Mouse (Mus musculus) frontal cortex, adult (tissue): Measurements from ENCODE around the gene Rars.
"Not testable (repeated sequence)": the region's sequence is repeated elsewhere in the genome, so short reads cannot be mapped to it uniquely, and the experiment has no call there.

ENCODE experiments used
- ATAC-seq: cut with Nextera tagmentation; 2 replicates; pipeline ENCODE4 v1.9.2; 2017; ENCODE audit warnings: mild to moderate bottlenecking, moderate library complexity, mixed read lengths; ENCODE audit not compliant: low TSS enrichment

The Rars gene

DNA sequence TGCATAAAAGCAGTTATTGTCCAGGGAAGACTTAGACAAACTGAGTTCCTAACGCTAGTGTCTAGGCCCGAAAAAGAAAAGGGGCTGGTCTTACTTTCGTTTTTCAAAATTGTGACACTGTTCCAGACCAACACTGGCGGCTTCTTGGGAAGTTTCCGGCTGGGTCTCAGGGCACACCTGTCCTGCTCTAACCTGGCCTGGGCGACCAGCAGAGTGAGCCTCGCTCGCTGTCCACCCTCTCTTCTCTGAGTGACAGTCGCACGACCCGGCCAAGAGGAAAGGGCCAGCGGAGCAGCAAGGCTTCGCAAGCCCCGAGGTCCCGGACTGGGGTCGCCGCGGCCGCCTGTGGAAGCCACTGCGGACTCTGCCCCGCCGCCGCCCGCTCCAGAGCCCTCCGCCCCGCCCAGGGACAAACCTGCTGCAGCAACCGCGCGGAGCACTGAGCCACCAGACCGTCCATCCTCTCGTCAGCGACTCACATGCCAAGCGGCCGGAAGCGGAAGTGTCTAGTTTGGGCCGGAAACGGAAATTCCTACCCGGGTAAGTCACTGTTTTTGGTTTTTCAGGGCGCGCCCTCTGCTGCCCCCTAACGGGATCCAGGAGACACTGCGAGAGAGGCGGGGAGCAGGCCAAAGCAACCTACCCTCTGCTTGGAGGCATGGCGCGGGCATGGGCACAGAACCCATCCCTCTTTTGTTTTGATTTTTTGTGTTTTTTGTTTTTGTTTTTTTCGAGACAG, at the start of gene Rars:
Gene Rars (minus strand): TSS at position 485 of the 739 bp plus-strand sequence.
- ATAC-seq = peak; percentile 95

DNA sequence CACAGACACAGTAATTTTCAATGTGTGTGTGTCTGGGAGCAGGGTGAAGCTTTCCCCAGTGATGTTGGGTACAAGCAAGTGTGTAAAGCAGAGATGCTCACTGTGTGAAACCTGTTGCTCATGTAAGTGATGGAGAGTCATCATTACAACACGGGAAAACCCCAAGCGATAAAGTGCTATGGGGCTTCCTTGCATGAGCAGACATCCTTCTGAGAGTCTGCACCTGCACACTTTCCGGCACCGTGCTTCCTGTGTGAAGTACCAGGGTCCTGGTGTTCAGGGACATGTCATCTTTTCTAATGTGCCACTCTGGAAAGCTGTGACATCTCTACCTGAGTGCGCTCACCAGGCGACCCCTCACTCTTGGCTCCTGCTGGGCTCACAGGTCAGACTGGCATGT, 48.5 kb upstream of the Rars start:
- no peak for ATAC-seq

DNA sequence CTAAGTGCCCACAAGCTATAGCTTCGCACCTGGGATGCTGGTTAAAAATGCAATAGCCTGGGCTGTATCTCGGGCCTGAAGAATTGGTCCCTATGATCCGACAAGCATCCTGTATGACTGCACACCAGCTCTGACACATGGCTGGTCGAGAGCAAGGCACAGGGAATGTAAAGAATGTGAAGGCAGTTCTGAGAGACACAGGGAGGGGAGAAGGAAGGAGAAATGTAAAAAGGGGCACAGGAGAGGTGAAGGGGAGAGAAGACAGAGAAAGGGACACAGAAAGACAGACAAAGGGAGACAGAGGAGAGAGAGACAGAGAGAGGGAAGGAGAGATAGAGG, 44.2 kb upstream of the Rars start:
- ATAC-seq = no peak

DNA sequence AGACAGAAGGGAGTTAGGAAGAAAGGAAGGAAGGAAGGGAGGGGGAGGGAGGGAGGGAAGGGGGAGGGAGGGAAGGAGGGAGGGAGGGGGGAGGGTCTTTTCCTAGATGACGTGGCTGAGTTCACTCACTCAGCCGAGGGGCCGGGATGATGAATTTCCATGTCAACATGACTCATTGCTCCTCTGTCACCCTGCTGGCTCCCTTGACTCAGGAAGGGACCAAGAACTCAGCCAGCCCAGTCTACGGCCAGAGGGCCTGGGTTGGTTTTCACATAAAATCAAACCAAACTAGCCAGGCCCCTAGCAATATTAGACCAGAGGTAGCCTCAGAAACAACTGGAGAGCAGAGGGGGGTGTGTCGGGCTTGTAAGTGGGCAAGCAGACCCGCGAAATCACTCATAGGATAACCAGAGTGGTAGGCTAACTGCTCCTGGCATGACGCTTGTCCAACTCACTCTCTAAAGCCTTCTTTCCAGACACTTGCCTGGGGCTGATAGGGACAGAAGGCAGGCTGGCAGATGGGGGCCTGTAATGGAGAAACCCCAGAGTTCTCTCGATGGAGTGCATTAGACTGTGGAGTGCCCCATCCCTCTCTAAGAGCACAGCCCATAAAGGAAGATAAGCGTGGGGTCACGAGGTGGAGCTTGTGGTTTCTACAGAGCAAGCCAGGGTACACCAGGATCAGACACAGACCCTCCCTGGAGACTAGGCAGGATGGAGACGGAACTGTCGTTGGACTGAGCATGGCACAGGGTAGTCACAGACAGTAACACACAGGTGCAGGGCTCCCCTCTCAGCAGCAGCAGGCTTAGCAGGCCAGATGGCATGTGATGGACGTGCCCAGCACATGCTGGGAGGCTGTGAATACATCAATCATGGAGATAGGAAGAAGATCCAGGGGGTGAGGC, 43.6 kb upstream of the Rars start:
- no peak for ATAC-seq

DNA sequence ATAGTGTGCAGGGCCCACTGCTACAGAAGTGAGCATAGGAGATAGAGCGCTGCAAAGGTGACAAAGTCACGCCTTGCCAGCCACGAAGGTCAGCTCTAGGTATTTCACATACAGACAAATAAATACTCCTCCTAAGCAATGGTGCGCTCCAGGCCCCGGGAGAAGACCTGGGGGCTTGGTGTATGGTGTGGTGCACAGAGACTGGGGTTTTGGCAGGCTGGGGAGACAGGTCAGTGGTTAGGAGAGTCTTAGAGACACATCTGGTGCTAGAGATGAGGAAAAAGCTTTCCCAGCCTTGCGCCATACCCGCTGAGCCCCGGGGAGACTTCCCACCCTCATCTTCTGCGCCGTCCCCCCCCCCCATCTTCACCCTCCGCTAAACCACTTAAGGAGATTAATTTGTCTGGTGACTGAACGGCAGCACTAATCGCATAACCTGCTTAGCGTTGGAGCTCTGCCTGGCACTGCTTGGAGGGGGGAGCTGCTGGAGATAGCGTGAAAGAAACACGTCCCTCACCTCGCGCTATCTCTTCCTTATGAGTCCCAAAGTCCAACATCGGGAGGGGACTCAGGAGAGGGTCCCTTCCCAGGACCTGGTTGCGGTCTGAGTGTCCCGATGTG, 39.4 kb upstream of the Rars start:
- peak; percentile 17; the same call in 1 of the 2 replicates for ATAC-seq

DNA sequence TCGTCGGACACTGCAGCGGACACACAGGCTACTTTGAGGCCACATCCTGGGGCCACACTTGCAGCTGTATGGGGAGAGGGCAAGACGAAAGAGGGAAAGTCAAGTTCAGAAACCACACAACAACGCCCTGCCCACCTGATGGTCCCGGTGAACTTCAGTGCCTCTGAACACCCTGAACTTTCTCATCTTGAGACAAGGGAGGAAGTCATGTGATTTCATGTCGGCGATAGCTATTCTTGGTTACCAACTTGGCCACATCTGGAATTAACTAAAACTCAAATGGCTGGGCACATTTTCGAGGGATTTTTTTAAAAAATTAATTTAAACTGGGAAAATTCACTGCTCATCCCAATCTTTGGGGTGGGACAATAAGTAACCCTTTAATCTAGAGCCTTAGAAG, 36.7 kb upstream of the Rars start:
- no peak for ATAC-seq

DNA sequence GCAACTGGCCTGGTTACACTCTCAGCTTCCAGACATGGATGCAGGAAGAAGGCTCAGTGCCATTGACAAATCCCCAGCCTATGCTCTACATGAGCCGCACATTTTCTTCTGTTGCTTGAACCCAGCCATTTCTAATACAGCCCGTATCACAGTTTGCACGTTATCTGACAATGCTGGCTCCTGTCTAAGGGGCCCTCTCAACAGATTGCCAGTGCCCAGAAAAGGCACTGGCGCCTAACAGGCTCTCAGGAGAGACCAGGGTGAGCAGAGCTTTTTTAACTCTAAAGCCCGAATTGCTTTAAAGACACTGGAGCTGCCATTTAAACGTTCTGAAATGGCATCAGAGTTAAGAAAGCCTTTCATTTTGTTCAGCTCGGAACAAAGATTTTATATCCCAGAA, 31.8 kb upstream of the Rars start:
- ATAC-seq = no peak

DNA sequence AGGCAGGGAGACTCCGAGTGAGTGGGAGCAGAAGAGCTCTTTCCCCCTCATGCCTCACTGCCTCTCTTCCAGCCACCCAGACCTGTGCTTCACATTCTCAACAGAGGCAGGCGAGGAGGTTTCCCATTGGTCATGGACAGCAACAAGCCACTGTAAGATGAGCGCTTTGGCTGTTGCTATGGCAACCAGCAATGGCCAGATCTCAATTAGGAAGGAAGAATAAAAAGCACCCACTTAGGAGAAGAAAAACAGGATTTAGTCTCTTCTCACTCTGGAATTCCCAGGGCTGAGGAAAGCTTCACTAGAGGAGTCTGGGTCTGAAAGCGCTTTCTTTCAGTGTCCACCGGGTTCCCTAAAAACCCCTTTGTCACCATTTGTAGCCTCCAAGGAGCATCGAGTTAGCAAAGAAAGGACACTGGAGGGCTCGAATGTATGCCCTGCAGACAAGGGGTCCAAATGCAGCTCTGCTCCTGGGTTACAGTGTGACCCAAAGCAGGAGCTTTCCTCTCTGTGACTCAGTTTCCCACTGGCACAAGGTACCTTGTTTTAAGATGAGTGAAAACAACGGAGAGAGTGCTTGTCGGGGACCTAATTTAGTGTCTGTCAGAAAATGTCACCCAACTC, 30.8 kb upstream of the Rars start:
- peak; percentile 90 for ATAC-seq

DNA sequence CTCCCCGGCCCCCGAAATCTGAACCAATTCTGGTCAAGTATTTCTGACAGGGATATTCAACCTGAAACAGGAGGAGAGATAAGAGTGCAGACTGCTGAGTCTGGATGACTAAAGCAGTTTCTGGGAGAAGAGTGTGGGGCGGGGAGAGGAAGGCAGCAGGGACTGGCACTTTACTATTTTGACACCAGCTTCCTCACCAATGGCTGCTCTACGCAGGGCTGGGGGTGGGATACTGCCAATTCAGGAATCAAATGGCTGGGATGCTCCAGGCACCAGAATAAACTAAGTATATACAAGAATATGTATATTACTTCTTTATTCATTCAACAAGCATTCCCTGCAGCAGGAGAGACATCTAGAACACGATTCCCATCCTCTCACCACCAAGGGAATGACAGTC, 29.3 kb upstream of the Rars start:
- ATAC-seq = peak; percentile 63

DNA sequence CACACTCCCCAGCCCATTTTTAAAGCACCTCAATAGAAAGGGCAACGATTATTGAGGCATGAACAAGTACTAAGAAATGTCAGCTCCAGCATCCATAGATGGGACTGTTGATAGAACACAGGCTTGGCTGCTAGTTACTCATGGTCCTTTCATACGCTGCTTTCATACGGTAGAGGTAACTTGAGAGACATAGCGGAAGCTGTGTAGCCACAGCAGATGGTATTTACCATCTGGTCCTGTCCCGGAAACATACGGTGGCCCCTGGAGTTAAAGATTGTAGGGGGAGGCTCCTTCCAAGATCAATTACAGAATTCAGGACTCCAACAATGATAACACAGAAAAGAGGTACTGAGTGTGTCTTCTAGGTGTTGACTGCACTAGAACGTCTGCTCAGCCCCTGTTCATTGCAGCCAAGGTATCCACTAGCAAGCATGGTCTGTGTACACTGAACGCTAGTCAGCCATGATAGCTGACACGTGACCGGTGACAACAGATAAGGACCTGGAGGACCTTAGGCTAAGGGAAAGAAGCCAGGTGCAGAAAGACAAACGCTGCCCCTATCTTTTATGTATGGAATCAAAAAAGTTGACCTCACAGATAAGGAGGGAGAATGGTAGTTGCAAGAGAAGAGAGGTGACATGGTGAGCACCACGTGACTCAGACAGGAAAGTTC, 23.2 kb upstream of the Rars start:
- no peak for ATAC-seq

DNA sequence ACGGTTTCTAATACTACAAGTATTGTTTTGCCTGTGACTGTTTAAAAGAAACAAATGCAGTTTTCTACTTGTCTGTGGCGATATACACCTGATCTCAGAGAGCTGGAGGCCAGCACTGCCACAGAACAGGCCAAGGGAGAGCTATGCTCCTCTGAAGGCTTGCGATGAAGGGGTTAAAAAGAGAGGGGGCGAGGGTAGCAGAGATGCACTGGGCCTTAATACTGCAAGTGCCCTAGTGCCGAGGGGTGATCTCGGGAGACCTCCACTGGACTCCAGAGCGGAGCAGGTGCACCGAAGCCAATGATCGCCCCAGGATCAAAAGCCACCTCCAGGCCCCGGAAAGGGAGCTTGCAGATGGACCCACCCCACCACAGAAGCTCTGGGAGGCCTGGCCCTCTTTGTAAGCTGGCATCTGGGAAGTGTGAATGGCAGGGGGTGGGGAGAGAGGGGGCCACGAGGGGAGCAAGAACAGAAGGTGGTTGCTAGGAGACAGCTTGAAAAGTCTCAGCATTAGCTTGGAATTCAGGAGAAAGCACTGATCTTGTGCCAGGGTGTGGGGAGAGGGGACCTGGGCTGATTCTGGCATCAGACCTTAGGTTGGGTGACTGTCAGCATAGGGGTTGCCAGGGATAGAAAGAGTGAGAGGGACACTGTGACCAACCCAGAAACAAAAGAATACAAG, 22.2 kb upstream of the Rars start:
- ATAC-seq = peak; percentile 76

DNA sequence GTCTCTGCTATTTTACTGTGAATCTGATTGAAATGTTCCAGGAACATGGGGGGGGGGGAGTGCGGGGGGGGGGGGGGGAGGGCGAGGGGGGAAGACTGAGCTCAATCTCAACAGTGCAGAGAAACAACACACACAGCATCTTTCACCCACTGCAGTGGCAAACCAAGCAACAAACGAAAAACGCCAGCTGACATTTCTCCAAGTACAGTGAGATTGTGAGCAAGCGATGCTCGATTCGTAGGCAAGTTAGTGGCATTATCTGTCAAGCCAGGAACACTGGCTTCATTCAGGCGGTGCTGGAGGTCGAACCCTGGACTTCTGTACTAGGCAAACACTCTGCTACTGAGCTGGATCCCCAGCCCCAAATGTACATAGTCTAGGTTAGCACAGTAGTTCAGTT, 21.3 kb upstream of the Rars start:
- ATAC-seq = no peak

DNA sequence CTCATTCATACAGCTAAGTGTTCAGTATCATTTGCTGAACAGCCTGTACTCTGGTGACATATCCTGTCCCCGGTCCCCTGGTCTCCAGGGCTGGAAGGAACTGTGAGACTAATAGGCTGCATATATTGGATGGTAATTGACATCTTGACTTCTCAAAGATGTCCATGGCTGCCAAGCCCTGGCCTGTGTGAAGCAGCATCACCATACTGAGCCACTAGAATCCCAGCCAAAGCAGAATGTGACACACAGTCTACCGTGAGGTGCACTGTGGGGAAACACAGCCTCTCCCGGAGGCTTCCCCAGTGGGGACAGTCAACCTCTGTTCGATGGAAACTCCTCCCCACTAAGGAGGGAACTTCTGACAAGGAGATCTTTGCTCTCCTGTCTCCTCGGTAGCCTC, 20.6 kb upstream of the Rars start:
- no peak for ATAC-seq

DNA sequence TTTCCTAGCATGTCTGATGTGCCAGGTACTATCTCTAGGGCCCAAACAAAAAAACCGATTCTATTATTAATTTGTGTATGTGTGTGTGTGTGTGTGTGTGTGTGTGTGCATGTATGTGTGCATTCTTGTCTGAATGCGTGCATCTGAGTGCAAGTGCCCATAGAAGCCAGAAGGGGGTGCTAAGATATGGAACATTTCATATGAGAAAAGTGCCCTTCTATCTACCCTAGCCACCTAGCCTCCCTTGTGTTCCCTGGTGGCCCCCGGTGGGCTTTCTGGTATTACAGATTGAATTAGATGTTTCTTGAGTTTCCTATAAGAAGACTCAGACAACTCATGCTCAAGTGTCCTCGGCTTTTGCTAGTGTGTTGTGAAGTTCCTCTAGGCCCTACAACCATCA, 19.3 kb upstream of the Rars start:
- ATAC-seq = no peak

DNA sequence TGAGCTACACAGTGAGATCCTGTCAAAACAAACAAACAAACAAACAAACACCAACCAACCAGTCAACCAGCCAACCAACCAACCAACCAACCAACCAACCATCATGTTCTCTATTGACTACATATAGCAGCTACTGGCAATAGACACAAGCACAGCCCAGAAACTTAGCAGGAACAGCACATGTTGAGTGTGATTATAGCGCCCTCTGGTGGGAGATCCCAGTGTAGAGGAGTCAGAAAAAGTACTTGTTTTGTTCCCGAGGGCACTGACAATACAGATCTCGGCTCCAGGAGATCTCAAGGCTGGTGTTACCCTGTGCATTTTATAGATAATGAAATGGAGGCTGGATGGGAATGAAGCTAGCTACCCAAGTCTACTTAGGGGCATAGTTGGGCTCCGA, 18.4 kb upstream of the Rars start:
- ATAC-seq = 0 out of 2 replicates have a peak, but pooled peaks have one; percentile 35

DNA sequence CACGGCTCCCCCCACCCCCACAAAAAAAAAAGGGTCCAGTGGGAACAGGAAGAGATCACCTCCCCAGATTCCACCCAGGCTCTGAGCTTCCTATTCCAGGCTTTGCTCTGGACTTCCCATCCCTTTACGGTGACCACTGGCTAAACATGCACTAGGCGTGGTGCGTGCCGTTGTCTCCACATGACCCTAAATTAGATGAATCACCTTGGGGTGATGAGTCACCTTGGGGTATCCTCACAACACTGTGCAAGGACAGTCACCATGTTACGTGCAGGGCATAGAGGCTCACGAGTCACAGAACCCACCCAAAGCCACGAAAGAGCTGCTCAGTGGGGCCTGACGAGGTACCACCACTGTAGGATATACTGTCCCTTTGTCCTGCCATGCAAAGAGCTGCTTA, 10.0 kb upstream of the Rars start:
- no peak for ATAC-seq

DNA sequence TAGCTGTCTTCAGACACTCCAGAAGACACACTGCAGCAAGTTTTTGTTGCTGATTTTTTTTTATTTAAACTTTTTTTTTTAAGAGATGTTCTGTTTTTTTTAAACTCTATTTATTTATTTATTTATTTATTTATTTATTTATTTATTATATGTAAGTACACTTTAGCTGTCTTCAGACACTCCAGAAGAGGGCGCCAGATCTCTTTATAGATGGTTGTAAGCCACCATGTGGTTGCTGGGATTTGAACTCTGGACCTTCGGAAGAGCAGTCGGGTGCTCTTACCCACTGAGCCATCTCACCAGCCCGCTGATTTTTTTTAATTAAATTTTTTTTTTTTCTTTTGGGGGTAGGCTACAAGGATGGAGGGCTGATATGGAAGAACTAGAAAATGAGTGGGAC, 8.3 kb upstream of the Rars start:
- not testable (repeated sequence) for ATAC-seq

DNA sequence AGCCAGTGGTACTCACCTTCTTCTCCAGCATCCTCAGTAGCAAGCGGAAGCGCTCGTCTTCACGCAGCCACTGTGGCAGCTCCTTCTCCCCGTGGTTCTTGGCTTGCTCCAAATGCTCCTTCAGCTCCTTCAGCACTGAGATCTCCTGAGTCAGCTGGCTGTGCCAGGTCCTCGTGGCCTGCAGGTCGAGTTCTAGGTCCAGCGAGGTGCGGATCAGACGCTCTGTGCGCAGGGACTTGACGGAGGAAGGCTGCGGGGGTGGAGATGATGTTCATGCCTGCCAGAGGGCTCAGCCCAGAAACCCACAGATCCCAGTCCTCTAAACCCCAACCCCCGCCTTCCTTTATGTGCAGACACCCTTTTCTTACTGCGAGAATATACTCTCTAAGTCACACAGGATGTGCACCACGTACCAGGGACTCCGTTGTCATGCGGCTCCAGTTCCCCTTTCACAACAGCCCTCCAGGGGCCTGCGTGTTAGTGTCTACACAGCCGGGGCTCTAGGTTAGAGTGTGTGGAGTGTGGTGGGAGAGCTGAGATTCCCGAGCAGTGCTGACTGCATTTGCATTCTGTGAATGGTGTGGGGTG, 7.5 kb upstream of the Rars start:
- no peak for ATAC-seq

DNA sequence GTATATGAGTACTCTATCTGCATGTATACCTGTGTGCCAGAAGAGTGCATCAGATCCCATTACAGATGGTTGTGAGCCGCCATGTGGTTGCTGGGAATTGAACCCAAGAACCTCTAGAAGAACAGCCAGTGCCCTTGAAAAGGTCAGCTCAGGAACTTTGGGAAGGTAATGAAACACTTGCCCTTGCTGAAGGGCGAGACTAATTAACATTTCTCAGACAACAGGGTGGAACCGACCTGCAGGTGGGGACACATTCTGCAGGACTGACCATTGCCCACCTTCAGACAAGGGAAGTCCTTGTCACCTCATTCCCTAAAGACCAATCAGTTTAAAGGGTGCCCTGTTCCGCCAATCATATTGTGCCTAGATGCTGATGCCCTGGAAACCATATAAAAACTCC, 6.5 kb upstream of the Rars start:
- ATAC-seq = not testable (repeated sequence)

DNA sequence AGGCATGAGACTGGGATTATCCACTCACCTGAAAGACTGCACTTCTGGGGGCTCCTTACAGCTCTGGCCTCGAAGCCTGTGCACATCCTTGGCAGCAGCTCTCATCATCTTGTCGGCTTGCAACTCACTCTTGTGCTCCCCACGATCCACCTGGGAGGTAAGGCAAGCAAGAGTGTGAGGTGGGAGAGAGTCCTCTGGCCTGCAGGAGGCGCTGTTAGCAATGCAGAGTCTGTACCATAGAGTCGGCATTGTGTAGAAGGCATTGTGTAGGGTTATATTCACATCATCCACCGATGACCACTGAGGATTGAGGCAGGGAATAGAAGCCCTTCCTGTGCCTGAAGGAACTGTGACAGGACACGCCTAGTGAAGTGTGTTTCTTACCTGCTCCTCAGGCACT, 6.0 kb upstream of the Rars start:
- no peak for ATAC-seq
